Mouse (Mus musculus): ENCODE measurements around the gene Mab21l3. TPM values are rescaled to one million over a fixed set of nuclear protein-coding genes. Genes with fewer than 3 reads are reported as not detected.
A peak's percentile ranks its signal among the peaks of the same experiment; 100 is the strongest.

Mab21l3 gene
- polyA plus RNA-seq, 1 experiment from 2014 or later = 0.12 TPM

- 74% methylated on average over 15 of the region's 15 CpGs for WGBS
- TF ChIP-seq EP300 (IDR thresholded peaks at IDR 0.05) = no peak
- peak; percentile 42 for TF ChIP-seq CTCF (IDR thresholded peaks at IDR 0.05)
Measured at GRCm38 (mm10) chr3:101795387-101796039, 53.2 kb downstream of the Mab21l3 start.

GRCm38 (mm10) chr3:101794666-101795065, 54.1 kb downstream of the Mab21l3 start:
- H3K27ac ChIP-seq (ENCODE audit: low read length) = no peak overlapping the region
- H3K4me2 ChIP-seq (replicated peaks; ENCODE audit: low read depth, low read length) = no peak overlapping the region
- ATAC-seq (no peak), DNase-seq (ENCODE audit: low spot score) (no peak)
- 77% methylated on average over 9 of the region's 9 CpGs for WGBS
- H3K4me3 ChIP-seq (ENCODE audit: low read depth, low read length) = no peak overlapping the region
- no peaks in the 10 kb centered on the region for H3K27me3 ChIP-seq (replicated peaks; ENCODE audit: insufficient read depth, low read length)
- no peak overlapping the region for H3K9ac ChIP-seq (replicated peaks; ENCODE audit: low read depth)
- H3K9me3 ChIP-seq (ENCODE audit: low read length) = no peaks in the 10 kb centered on the region
- peaks cover 4% of the 10 kb centered on the region; the same call in 1 of the 2 replicates for H3K4me1 ChIP-seq (ENCODE audit: insufficient read depth, low read depth, low read length)
- H3K36me3 ChIP-seq (ENCODE audit: insufficient read depth, low read length) = no peaks in the 10 kb centered on the region
- no peak for TF ChIP-seq CTCF (IDR thresholded peaks at IDR 0.05)
- TF ChIP-seq EP300 (IDR thresholded peaks at IDR 0.05) = no peak

More at GRCm38 (mm10) chr3:101795387-101796039, 53.2 kb downstream of the Mab21l3 start:
- Histone ChIP-seq H3K4me2 (replicated peaks; ENCODE audit: low read depth, low read length) (no peak overlapping the region), H3K9ac (replicated peaks; ENCODE audit: low read depth) (no peak overlapping the region), H3K27ac (ENCODE audit: low read length) (no peak overlapping the region), H3K4me1 (ENCODE audit: insufficient read depth, low read depth, low read length) (peaks cover 4% of the 10 kb centered on the region; the same call in 1 of the 2 replicates), H3K9me3 (ENCODE audit: low read length) (no peaks in the 10 kb centered on the region), H3K36me3 (ENCODE audit: insufficient read depth, low read length) (no peaks in the 10 kb centered on the region), H3K27me3 (replicated peaks; ENCODE audit: insufficient read depth, low read length) (no peaks in the 10 kb centered on the region), H3K4me3 (ENCODE audit: low read depth, low read length) (no peak overlapping the region)
- ATAC-seq = no peak
- DNase-seq (ENCODE audit: low spot score) = no peak

- ATAC-seq (no peak), DNase-seq (ENCODE audit: low spot score) (no peak)
- H3K27ac ChIP-seq (ENCODE audit: low read length) = no peak overlapping the region
- H3K9me3 ChIP-seq (ENCODE audit: low read length) = no peaks in the 10 kb centered on the region
- WGBS = 66% methylated on average over 5 of the region's 5 CpGs
- no peaks in the 10 kb centered on the region for H3K4me1 ChIP-seq (ENCODE audit: insufficient read depth, low read depth, low read length)
- no peaks in the 10 kb centered on the region for H3K27me3 ChIP-seq (replicated peaks; ENCODE audit: insufficient read depth, low read length)
- TF ChIP-seq CTCF (IDR thresholded peaks at IDR 0.05) (no peak), EP300 (IDR thresholded peaks at IDR 0.05) (no peak)
- no peak overlapping the region for H3K4me3 ChIP-seq (ENCODE audit: low read depth, low read length)
- H3K36me3 ChIP-seq (ENCODE audit: insufficient read depth, low read length) = no peaks in the 10 kb centered on the region
- no peak overlapping the region for H3K4me2 ChIP-seq (replicated peaks; ENCODE audit: low read depth, low read length)
- H3K9ac ChIP-seq (replicated peaks; ENCODE audit: low read depth) = no peak overlapping the region
Measured at GRCm38 (mm10) chr3:101794026-101794425, 54.7 kb downstream of the Mab21l3 start.

GRCm38 (mm10) chr3:101792191-101792590, 56.6 kb downstream of the Mab21l3 start:
- H3K4me2 ChIP-seq (replicated peaks; ENCODE audit: low read depth, low read length) = no peak overlapping the region
- DNase-seq (ENCODE audit: low spot score) (no peak), ATAC-seq (no peak)
- H3K9ac ChIP-seq (replicated peaks; ENCODE audit: low read depth) = no peak overlapping the region
- H3K9me3 ChIP-seq (ENCODE audit: low read length) = no peaks in the 10 kb centered on the region
- no peaks in the 10 kb centered on the region for H3K4me1 ChIP-seq (ENCODE audit: insufficient read depth, low read depth, low read length)
- 79% methylated on average over 4 of the region's 4 CpGs for WGBS
- no peaks in the 10 kb centered on the region for H3K27me3 ChIP-seq (replicated peaks; ENCODE audit: insufficient read depth, low read length)
- H3K27ac ChIP-seq (ENCODE audit: low read length) = no peak overlapping the region
- no peak overlapping the region for H3K4me3 ChIP-seq (ENCODE audit: low read depth, low read length)
- TF ChIP-seq CTCF (IDR thresholded peaks at IDR 0.05) (no peak), EP300 (IDR thresholded peaks at IDR 0.05) (no peak)
- H3K36me3 ChIP-seq (ENCODE audit: insufficient read depth, low read length) = no peaks in the 10 kb centered on the region

GRCm38 (mm10) chr3:101784768-101785424, 63.9 kb downstream of the Mab21l3 start:
- H3K27me3 ChIP-seq (replicated peaks; ENCODE audit: insufficient read depth, low read length) = no peaks in the 10 kb centered on the region
- ATAC-seq = no peak
- H3K4me2 ChIP-seq (replicated peaks; ENCODE audit: low read depth, low read length) = no peak overlapping the region
- H3K9me3 ChIP-seq (ENCODE audit: low read length) = no peaks in the 10 kb centered on the region
- WGBS = 67% methylated on average over 10 of the region's 10 CpGs
- no peak for TF ChIP-seq CTCF (IDR thresholded peaks at IDR 0.05)
- H3K9ac ChIP-seq (replicated peaks; ENCODE audit: low read depth) = no peak overlapping the region
- no peak for DNase-seq (ENCODE audit: low spot score)
- H3K27ac ChIP-seq (ENCODE audit: low read length) = no peak overlapping the region
- H3K36me3 ChIP-seq (ENCODE audit: insufficient read depth, low read length) = no peaks in the 10 kb centered on the region
- H3K4me1 ChIP-seq (ENCODE audit: insufficient read depth, low read depth, low read length) = no peaks in the 10 kb centered on the region
- H3K4me3 ChIP-seq (ENCODE audit: low read depth, low read length) = no peak overlapping the region

GRCm38 (mm10) chr3:101783793-101784192, 65.0 kb downstream of the Mab21l3 start:
- WGBS = 37% methylated on average over 2 of the region's 2 CpGs
- H3K4me1 ChIP-seq (ENCODE audit: insufficient read depth, low read depth, low read length) = no peaks in the 10 kb centered on the region
- no peak for ATAC-seq

More at GRCm38 (mm10) chr3:101783793-101784192, 65.0 kb downstream of the Mab21l3 start:
- H3K4me2 ChIP-seq (replicated peaks; ENCODE audit: low read depth, low read length) = no peak overlapping the region
- no peak for DNase-seq (ENCODE audit: low spot score)
- H3K4me3 ChIP-seq (ENCODE audit: low read depth, low read length) = no peak overlapping the region
- TF ChIP-seq EP300 (IDR thresholded peaks at IDR 0.05) (no peak), CTCF (IDR thresholded peaks at IDR 0.05) (no peak)
- no peak overlapping the region for H3K9ac ChIP-seq (replicated peaks; ENCODE audit: low read depth)
- no peaks in the 10 kb centered on the region for H3K36me3 ChIP-seq (ENCODE audit: insufficient read depth, low read length)
- no peaks in the 10 kb centered on the region for H3K27me3 ChIP-seq (replicated peaks; ENCODE audit: insufficient read depth, low read length)
- no peak overlapping the region for H3K27ac ChIP-seq (ENCODE audit: low read length)
- H3K9me3 ChIP-seq (ENCODE audit: low read length) = no peaks in the 10 kb centered on the region

Data from lung, postnatal 0 days (tissue).